Mouse (Mus musculus) E14TG2a.4 (cell line): ENCODE data around the gene Dpp6.

Source experiments
- H3K27me3 ChIP-seq: 2 replicates; pipeline ENCODE4 v1.6.1; 2014; ENCODE audit warnings: low read length, control low read depth; ENCODE audit not compliant: insufficient read depth
- H3K36me3 ChIP-seq: 2 replicates; pipeline ENCODE4 v1.6.1; 2014; ENCODE audit warnings: low read length, control low read depth; ENCODE audit not compliant: insufficient read depth
- H3K4me1 ChIP-seq: replicated peaks from 2 replicates; pipeline ENCODE4 v1.6.1; 2014; ENCODE audit warnings: low read depth, low read length, control low read depth
- H3K4me3 ChIP-seq: replicated peaks from 2 replicates; pipeline ENCODE4 v1.5.1; 2014; ENCODE audit warnings: mild to moderate bottlenecking, low read length
- H3K9me3 ChIP-seq: 2 replicates; pipeline ENCODE4 v1.6.1; 2014; ENCODE audit warnings: low read length, control low read depth
- CTCF ChIP-seq: conservative IDR thresholded peaks from 2 replicates; pipeline ENCODE4 v1.5.1; 2014; ENCODE audit warnings: low read length
- NANOG ChIP-seq: IDR thresholded peaks from 2 replicates; pipeline ENCODE4 v1.6.1; 2014; ENCODE audit warnings: borderline replicate concordance, low read length, mixed read lengths
- POU5F1 ChIP-seq: IDR thresholded peaks from 2 replicates; pipeline ENCODE4 v1.6.1; 2014; ENCODE audit warnings: low read length, borderline replicate concordance

Dpp6 gene

DNA sequence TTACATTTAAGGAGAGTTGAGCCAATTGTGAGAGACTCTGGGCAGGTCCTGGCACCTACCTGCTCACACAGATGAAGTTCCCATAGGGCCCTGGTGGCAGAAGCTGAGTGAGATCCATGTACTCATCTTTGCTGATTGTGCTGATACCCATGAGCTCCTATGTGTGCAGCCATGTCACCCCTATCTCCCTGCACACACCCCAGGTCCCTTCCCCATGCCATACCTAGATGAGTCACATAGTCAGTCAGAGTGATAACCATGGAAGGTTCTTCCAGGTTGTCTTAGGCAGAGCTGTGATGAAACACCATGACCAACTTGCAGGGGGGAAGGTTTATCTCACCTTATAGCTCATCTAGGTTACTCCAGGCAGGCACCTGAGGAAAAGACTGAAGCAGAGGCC, 890.3 kb downstream of the Dpp6 start:
- Histone ChIP-seq H3K36me3 (no peaks in the 10 kb centered on the region), H3K4me3 (no peak overlapping the region), H3K4me1 (peaks cover 25% of the 10 kb centered on the region), H3K9me3 (no peaks in the 10 kb centered on the region), H3K27me3 (no peaks in the 10 kb centered on the region)
- TF ChIP-seq POU5F1 (no peak), CTCF (no peak), NANOG (no peak)

DNA sequence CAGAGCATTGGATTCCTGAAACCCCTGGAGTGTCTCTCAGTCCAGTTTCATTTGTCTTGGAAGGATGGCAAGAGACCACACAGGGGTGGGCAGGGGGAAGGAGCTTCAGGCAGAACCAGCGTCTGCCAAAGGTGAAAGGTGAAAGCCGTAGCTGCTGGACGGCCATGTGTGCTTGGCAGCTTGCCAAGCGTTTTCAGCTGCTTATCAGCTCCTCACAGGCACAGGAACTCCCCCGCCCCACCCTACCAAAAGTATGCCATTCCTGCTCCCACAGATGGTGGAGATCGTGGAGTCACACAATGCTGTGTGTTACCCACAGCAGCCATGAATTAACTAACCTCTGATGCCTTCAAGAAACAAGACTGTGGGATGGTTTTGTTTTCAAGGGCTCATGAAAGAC, 891.2 kb downstream of the Dpp6 start:
- no peaks in the 10 kb centered on the region for H3K36me3 ChIP-seq
- H3K4me1 ChIP-seq: peaks cover 25% of the 10 kb centered on the region
- no peak for TF ChIP-seq CTCF
- no peak for TF ChIP-seq POU5F1
- TF ChIP-seq NANOG: no peak
- H3K27me3 ChIP-seq: no peaks in the 10 kb centered on the region
- H3K9me3 ChIP-seq: no peaks in the 10 kb centered on the region
- no peak overlapping the region for H3K4me3 ChIP-seq

DNA sequence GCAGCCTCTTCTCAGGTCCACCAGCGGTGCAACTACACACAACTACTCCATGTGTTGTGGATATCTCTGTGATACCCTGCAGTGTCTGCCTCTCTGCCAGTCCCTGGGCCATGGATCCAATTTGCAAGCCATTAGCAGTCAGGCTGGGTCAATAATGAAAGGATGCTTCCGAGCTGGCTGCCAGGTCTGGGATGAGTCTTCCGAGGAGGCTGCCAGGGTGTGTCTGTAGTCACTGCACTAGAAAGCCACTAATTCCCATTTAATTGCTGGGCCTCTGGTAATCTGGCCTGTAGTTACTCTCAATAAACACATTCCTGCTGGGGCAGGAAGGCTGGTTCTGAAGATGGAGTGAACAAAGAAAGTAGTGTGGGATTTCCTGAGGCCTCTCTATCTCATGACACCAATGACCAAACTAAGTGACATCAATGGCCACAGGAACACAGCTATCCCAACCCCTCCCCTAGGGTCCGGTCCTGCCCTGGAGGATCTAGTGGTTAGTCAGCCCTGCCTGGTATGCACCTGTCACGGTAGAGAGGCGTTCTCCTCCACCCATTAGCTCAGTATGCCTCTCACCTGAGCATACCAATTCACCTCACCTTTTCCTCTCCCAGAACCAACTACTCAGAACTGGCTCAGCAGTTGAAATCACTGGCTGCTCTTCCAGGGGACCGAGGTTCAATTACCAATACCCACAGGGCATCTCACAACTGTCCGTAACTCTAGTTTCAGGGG, 894.6 kb downstream of the Dpp6 start:
- TF ChIP-seq NANOG: no peak
- TF ChIP-seq POU5F1: no peak
- no peak for TF ChIP-seq CTCF
- H3K4me1 ChIP-seq: peaks cover 25% of the 10 kb centered on the region
- H3K9me3 ChIP-seq: no peaks in the 10 kb centered on the region
- H3K36me3 ChIP-seq: no peaks in the 10 kb centered on the region
- H3K27me3 ChIP-seq: no peaks in the 10 kb centered on the region
- no peak overlapping the region for H3K4me3 ChIP-seq

DNA sequence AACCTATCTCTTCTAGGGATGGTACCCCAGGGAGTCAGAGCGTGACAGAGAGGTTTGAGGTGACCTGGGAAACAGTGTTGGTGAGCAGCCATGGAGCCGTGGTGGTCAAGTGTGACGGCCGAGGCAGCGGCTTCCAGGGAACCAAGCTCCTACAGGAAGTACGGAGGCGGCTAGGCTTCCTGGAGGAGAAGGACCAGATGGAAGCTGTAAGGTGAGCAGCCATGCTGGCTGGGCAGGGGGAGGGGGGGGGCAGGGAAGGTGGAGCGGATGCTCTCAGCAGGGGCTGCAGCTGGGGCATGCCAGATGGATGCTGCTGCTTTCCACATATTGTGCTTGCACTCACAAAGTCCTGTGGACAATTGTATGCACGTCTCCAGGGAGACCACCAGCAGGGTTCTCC, 897.4 kb downstream of the Dpp6 start:
- Histone ChIP-seq H3K27me3 (no peaks in the 10 kb centered on the region), H3K4me3 (no peak overlapping the region), H3K36me3 (no peaks in the 10 kb centered on the region), H3K9me3 (no peaks in the 10 kb centered on the region), H3K4me1 (peaks cover 22% of the 10 kb centered on the region)
- TF ChIP-seq POU5F1 (no peak), CTCF (no peak), NANOG (no peak)

DNA sequence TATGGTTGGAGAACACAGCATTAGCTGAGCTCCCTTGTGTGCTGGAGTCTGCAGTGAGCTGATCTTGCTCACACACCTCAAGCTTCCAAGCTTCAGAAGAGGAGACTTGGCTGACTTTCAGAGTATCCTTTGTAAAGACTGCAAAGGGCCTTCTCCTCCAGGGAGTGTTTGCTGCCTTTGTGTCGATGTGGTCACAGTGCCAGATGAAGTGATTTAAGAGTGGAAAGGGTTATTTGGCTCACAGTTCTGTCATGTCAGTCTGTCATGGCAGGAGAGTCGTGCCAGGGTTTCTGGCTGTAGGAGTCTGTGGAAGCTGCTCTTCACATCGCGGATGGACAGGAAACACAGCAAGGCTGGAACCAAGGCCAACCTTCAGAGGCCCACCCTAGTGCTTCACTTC, 899.0 kb downstream of the Dpp6 start:
- TF ChIP-seq CTCF: no peak
- no peak for TF ChIP-seq POU5F1
- TF ChIP-seq NANOG: no peak
- peaks cover 12% of the 10 kb centered on the region for H3K4me1 ChIP-seq
- no peaks in the 10 kb centered on the region for H3K36me3 ChIP-seq
- H3K27me3 ChIP-seq: no peaks in the 10 kb centered on the region
- no peaks in the 10 kb centered on the region for H3K9me3 ChIP-seq
- H3K4me3 ChIP-seq: no peak overlapping the region

DNA sequence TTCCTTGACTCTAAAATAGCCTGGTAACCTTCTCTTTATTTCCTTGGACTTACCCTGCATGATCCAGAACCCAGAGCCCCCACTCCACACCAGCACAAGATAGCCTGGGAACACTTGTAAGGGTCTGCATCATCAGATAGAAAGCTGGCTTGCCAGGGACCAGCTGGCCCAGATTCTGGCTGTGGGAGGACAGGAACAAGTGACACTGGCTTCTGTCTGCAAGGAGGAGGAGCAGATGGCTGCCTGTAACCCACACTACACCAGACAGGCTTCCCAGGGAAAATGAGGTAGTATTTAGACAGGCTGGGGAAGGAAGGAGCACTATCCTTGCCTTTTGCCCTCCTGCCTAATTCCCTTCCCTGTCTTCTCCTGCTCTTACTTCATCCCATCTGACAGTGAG, 900.3 kb downstream of the Dpp6 start:
- Histone ChIP-seq H3K9me3 (no peaks in the 10 kb centered on the region), H3K36me3 (no peaks in the 10 kb centered on the region), H3K4me3 (no peak overlapping the region), H3K27me3 (no peaks in the 10 kb centered on the region), H3K4me1 (no peaks in the 10 kb centered on the region)
- TF ChIP-seq CTCF (no peak), NANOG (no peak), POU5F1 (no peak)

DNA sequence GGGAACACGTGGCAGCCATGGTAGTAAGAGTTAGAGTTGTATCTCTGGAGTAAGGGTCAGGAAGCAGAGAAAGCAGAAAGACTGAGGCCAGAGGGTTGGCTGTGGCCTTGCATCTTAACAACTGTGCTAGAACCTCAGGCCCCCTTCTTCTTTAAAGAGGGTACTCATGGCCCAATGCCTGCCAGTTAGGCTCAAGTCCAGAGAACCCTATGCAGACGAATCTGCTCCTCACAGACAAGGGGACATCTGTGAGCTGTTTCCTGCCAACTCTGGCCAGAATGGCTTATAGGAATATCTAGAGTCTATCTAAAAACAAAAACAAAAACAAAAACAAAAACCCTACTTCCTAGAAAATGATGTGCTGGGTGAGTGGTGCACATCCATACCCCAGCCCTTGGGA, 902.3 kb downstream of the Dpp6 start:
- no peaks in the 10 kb centered on the region for H3K9me3 ChIP-seq
- H3K36me3 ChIP-seq: no peaks in the 10 kb centered on the region
- TF ChIP-seq POU5F1 (no peak), NANOG (no peak), CTCF (no peak)
- no peaks in the 10 kb centered on the region for H3K27me3 ChIP-seq
- H3K4me1 ChIP-seq: no peaks in the 10 kb centered on the region
- H3K4me3 ChIP-seq: no peak overlapping the region

DNA sequence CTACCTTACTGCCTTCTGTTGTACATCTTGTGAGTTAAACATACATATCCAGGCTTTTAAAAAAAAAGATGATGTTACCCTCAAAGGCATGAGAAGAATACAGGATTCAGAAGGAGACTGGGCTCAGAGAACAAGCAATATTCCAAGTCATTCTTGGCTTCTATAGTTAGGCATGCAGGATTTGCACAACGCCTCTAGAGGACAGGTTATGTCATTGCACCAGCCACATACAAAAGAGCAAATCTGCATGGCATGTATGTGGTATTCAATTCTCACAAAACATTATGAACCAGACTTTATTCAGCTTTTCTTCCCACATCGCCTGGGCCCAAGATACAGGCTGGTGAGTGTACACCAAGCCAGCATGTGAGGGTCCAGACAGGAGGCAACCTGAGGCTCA, 907.5 kb downstream of the Dpp6 start:
- H3K36me3 ChIP-seq: no peaks in the 10 kb centered on the region
- TF ChIP-seq CTCF (peak; percentile 97), NANOG (no peak)
- no peaks in the 10 kb centered on the region for H3K4me1 ChIP-seq
- H3K4me3 ChIP-seq: no peak overlapping the region
- no peaks in the 10 kb centered on the region for H3K9me3 ChIP-seq
- no peaks in the 10 kb centered on the region for H3K27me3 ChIP-seq

DNA sequence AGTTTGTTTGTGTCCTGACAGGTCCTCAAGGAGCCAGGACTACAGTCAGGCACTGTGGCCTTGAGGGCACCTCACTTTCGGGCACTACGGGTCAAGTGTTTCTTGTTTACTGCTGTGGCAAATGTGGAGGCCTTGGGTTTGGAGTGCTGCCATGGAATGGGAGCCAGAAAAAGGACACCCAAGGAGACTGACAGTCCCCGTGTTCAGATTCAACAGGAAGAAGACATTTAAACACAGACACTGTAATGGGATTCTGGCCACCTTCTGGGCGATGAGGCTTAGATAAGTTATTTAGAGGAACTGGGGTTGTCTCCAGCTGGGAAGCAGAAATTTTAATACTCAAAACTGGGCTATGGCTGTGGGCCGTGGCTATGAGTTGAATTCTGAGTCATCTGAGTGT, 913.7 kb downstream of the Dpp6 start:
- H3K4me3 ChIP-seq: no peak overlapping the region
- TF ChIP-seq NANOG (no peak), CTCF (no peak), POU5F1 (no peak)
- H3K4me1 ChIP-seq: no peaks in the 10 kb centered on the region
- H3K27me3 ChIP-seq: no peaks in the 10 kb centered on the region
- no peaks in the 10 kb centered on the region for H3K9me3 ChIP-seq
- H3K36me3 ChIP-seq: no peaks in the 10 kb centered on the region
